Comparison of ENCODE assay signal across 8 mouse cellular contexts in the genomic region with DNA sequence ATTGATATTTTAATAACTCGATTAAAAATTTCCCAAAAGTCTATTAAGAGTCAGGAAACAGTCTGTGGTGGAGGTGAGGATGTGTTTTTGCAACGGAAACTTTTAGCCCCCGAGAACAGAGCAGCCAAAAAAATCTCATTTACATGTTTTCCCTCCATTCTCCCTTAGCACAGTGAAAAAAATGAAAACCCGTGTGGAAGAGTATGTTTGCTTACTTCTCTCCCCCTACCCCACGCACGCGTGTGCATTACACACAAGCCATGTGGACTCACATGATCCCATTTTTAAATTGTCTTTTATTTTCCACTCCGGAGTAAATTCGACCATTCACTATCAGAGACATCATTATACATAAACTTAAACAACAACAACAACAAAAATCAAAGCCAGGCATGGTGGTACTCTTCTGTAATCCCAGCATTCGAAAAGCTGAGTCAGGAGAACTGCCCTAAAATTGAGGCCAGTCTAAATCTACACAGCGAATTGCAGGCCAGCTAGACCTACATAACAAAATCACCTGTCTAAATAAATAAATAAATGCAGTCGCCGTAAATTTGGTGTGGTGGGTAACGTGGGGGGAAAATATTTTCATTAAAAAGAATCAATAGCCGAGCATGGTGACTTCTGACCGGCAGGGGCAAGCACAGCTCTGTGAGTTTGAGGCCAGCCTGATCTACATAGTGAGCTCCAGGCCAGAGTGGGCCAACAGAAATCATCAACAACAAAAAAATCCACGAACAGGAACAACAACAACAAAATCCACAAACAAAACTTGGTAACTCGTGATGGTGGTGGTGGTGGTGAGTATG. TPM values are rescaled to one million over a fixed set of nuclear protein-coding genes. Genes with fewer than 3 reads are reported as not detected.
DNase-seq lines count a peak whose midpoint lies in the region; ATAC-seq and TF ChIP-seq lines count a peak whose summit lies in the region.

No protein-coding gene starts in this region.

- H3K4me2 ChIP-seq in CH12.LX (ENCODE audit: insufficient read depth, low read depth, poor library complexity, severe bottlenecking): peak overlapping the region; percentile 80
- H3K4me2 ChIP-seq in embryonic facial prominence, embryonic 14.5 days (ENCODE audit: low read depth, low read length): peak overlapping the region; percentile 75
- peak overlapping the region; percentile 76 for H3K4me2 ChIP-seq in limb, embryonic 12.5 days

- peak overlapping the region; percentile 98 for H3K4me3 ChIP-seq in heart, embryonic 10.5 days
- peak overlapping the region; percentile 53 to 87 (median 66) for H3K4me3 ChIP-seq in CH12.LX (replicated peaks in 1 of 3; ENCODE audit: low read depth in 2 of 3, low read length in 2 of 3, poor library complexity in 1 of 3)
- H3K4me3 ChIP-seq in embryonic facial prominence, embryonic 14.5 days (ENCODE audit: low read depth, low read length): peak overlapping the region; percentile 96
- peak overlapping the region; percentile 94 for H3K4me3 ChIP-seq in limb, embryonic 12.5 days (replicated peaks)
- peak overlapping the region; percentile 97; the same call in 1 of the 2 replicates for H3K4me3 ChIP-seq in olfactory bulb, adult 2 months (ENCODE audit: insufficient read depth, low read depth, low read length)

- ATAC-seq in embryonic facial prominence, embryonic 14.5 days (ENCODE audit: low read depth): no peak
- ATAC-seq in limb, embryonic 12.5 days (ENCODE audit: insufficient number of reproducible peaks, insufficient read depth, low FRiP score, low TSS enrichment, low read depth): peak; percentile 43; the same call in 1 of the 2 replicates

- H3K27me3 ChIP-seq in heart, embryonic 10.5 days (ENCODE audit: insufficient read depth, poor library complexity, severe bottlenecking): no peaks in the 10 kb centered on the region
- no peaks in the 10 kb centered on the region for H3K27me3 ChIP-seq in CH12.LX (replicated peaks)
- no peaks in the 10 kb centered on the region for H3K27me3 ChIP-seq in embryonic facial prominence, embryonic 14.5 days (replicated peaks; ENCODE audit: control insufficient read depth, insufficient read depth, low read length)
- H3K27me3 ChIP-seq in limb, embryonic 12.5 days: no peaks in the 10 kb centered on the region

- peak overlapping the region; percentile 86 for H3K9ac ChIP-seq in CH12.LX (ENCODE audit: insufficient read depth, low read depth)
- peak overlapping the region; percentile 63 for H3K9ac ChIP-seq in embryonic facial prominence, embryonic 14.5 days (ENCODE audit: low read depth, low read length)
- peak overlapping the region; percentile 62 for H3K9ac ChIP-seq in limb, embryonic 12.5 days (replicated peaks)

- peak in 1 of 2 experiments; percentile 24; a peak in 2 of 4 replicates for TF ChIP-seq CTCF in CH12.LX (conservative IDR thresholded peaks at IDR 0.05 in 1 of 2, IDR thresholded peaks at IDR 0.05 in 1 of 2; ENCODE audit: low read depth in 2 of 2, low read length in 2 of 2)
- no peak for TF ChIP-seq CTCF in olfactory bulb, adult 2 months (IDR thresholded peaks at IDR 0.05; ENCODE audit: insufficient read depth, low read depth, low read length)

- H3K79me2 ChIP-seq in CH12.LX (replicated peaks; ENCODE audit: control insufficient read depth, extremely low read depth, insufficient read depth, poor library complexity, severe bottlenecking): peaks cover 37% of the 10 kb centered on the region

- in situ Hi-C loops in CH12.LX (cut with MboI; ENCODE audit: low pct_ligation_motif_present, low pct_unique_long_range_greater_than_20kb, low sequenced_read_pairs): no loop called here

- intact Hi-C loops in heart, postnatal 36 days (cut with DNase I): loop anchor here (5.0 kb wide), 1 partner anchor 40 kb away; no protein-coding TSS in a partner anchor

- peak; percentile 80 for TF ChIP-seq EP300 in CH12.LX (IDR thresholded peaks at IDR 0.05; ENCODE audit: low read length)

- WGBS in heart, embryonic 10.5 days: 60% methylated on average over 18 of the region's 18 CpGs
- 46% methylated on average over 18 of the region's 18 CpGs for WGBS in embryonic facial prominence, embryonic 14.5 days
- 53% methylated on average over 18 of the region's 18 CpGs for WGBS in limb, embryonic 12.5 days
- 62% methylated on average over 18 of the region's 18 CpGs for WGBS in olfactory bulb, adult 2 months

- no peak for TF ChIP-seq POLR2A in CH12.LX (IDR thresholded peaks at IDR 0.05; ENCODE audit: low read depth, low read length)
- TF ChIP-seq POLR2A in olfactory bulb, adult 2 months (IDR thresholded peaks at IDR 0.05; ENCODE audit: insufficient read depth, low read depth, low read length): no peak

- dilution Hi-C loops in CH12.LX (cut with MboI; ENCODE audit: extremely low pct_ligation_motif_present, extremely low pct_unique_long_range_greater_than_20kb, low sequenced_read_pairs): no loop called here

- no peaks in the 10 kb centered on the region for H3K9me3 ChIP-seq in heart, embryonic 10.5 days
- no peaks in the 10 kb centered on the region for H3K9me3 ChIP-seq in CH12.LX (replicated peaks; ENCODE audit: low read length)
- H3K9me3 ChIP-seq in embryonic facial prominence, embryonic 14.5 days (ENCODE audit: control insufficient read depth, low read length): no peaks in the 10 kb centered on the region
- no peaks in the 10 kb centered on the region for H3K9me3 ChIP-seq in limb, embryonic 12.5 days

- no peak; the same call in none of the 2 replicates for TF ChIP-seq RAD21 in CH12.LX (IDR thresholded peaks at IDR 0.05; ENCODE audit: low read depth, low read length)

- H3K4me1 ChIP-seq in heart, embryonic 10.5 days: peaks cover 18% of the 10 kb centered on the region; the same call in 1 of the 2 replicates
- H3K4me1 ChIP-seq in CH12.LX (ENCODE audit: control insufficient read depth in 1 of 2, insufficient read depth in 2 of 2): peaks cover 6 to 55% of the 10 kb centered on the region in 2 experiments; a peak in 3 of 4 replicates
- H3K4me1 ChIP-seq in embryonic facial prominence, embryonic 14.5 days (ENCODE audit: control insufficient read depth, insufficient read depth, low read length): peaks cover 16% of the 10 kb centered on the region
- H3K4me1 ChIP-seq in limb, embryonic 12.5 days (replicated peaks): peaks cover 19% of the 10 kb centered on the region
- H3K4me1 ChIP-seq in olfactory bulb, adult 2 months (ENCODE audit: control insufficient read depth, insufficient read depth, low read length): no peaks in the 10 kb centered on the region

- H3K27ac ChIP-seq in heart, embryonic 10.5 days: peak overlapping the region; percentile 98
- H3K27ac ChIP-seq in CH12.LX (ENCODE audit: insufficient read depth, low read depth): peak overlapping the region; percentile 99
- peak overlapping the region; percentile 95 for H3K27ac ChIP-seq in embryonic facial prominence, embryonic 14.5 days (replicated peaks; ENCODE audit: low read depth, low read length)
- H3K27ac ChIP-seq in limb, embryonic 12.5 days: peak overlapping the region; percentile 98
- peak overlapping the region; percentile 68 for H3K27ac ChIP-seq in olfactory bulb, adult 2 months (ENCODE audit: insufficient read depth, low read depth, low read length)

- H3K36me3 ChIP-seq in heart, embryonic 10.5 days: no peaks in the 10 kb centered on the region
- H3K36me3 ChIP-seq in CH12.LX (replicated peaks in 1 of 2; ENCODE audit: control insufficient read depth in 1 of 2, insufficient read depth in 1 of 2, low read length in 1 of 2): peaks cover 4 to 8% of the 10 kb centered on the region in 2 experiments
- 0 out of 2 replicates have a peak, but pooled peaks cover 4% of the 10 kb centered on the region for H3K36me3 ChIP-seq in embryonic facial prominence, embryonic 14.5 days (ENCODE audit: control insufficient read depth, insufficient read depth, low read length)
- H3K36me3 ChIP-seq in limb, embryonic 12.5 days: no peaks in the 10 kb centered on the region

- no peak for DNase-seq in heart, embryonic 10.5 days (ENCODE audit: low spot score)
- DNase-seq in heart, postnatal 36 days: no peak
- peak; percentile 56 for DNase-seq in CH12.LX (ENCODE audit: extremely low read depth)
- no peak for DNase-seq in embryonic facial prominence, embryonic 14.5 days (ENCODE audit: low spot score)
- no peak for DNase-seq in retina, embryonic 14.5 days (ENCODE audit: low spot score)
- DNase-seq in left cerebral cortex, adult 9 months (ENCODE audit: low spot score in 2 of 2): no peak

TF ChIP-seq in CH12.LX, 34 proteins besides CTCF, POLR2A, EP300 and RAD21 (continues in another document):
- TF ChIP-seq MYC (IDR thresholded peaks at IDR 0.05; ENCODE audit: low read depth, low read length) (peak; percentile 80; the same call in 1 of the 2 replicates), ZMIZ1 (IDR thresholded peaks at IDR 0.05; ENCODE audit: low read depth, low read length) (no peak), UBTF (IDR thresholded peaks at IDR 0.05; ENCODE audit: low read depth, low read length) (no peak), PAX5 (IDR thresholded peaks at IDR 0.05; ENCODE audit: low read length) (no peak), RCOR1 (conservative IDR thresholded peaks at IDR 0.05; ENCODE audit: low read depth, low read length) (0 out of 2 replicates have a peak, but pooled peaks have one; percentile 42), JUND (conservative IDR thresholded peaks at IDR 0.05; ENCODE audit: low read depth, low read length) (no peak), GABPA (IDR thresholded peaks at IDR 0.05; ENCODE audit: insufficient replicate concordance, low read depth, low read length) (no peak), CHD1 (IDR thresholded peaks at IDR 0.05; ENCODE audit: low read depth, low read length) (peak; percentile 84; the same call in 1 of the 2 replicates), NELFE (IDR thresholded peaks at IDR 0.05; ENCODE audit: low read depth, low read length) (no peak), TCF12 (IDR thresholded peaks at IDR 0.05; ENCODE audit: low read depth, low read length) (no peak), SMC3 (IDR thresholded peaks at IDR 0.05; ENCODE audit: low read depth, low read length) (no peak), POLR2AphosphoS2 (IDR thresholded peaks at IDR 0.05; ENCODE audit: low read depth, low read length) (no peak), MEF2A (IDR thresholded peaks at IDR 0.05; ENCODE audit: borderline replicate concordance, low read depth, low read length) (peak; percentile 28; the same call in 1 of the 2 replicates), ETS1 (conservative IDR thresholded peaks at IDR 0.05; ENCODE audit: low read depth, low read length) (peak; percentile 61), MXI1 (IDR thresholded peaks at IDR 0.05; ENCODE audit: low read depth, low read length) (peak; percentile 69)

RNA-seq across cellular contexts. Expression of a gene that starts 0.9 kb away (rescaled TPM):
- polyA plus RNA-seq in heart, embryonic 10.5 days (2016; fragmentation: Nextera tagmentation; extraction: Ambion mirVana): 9.6 and 11.2 TPM in 2 replicates
- 10 to 100 TPM; 26.4 to 29.3 TPM for total RNA-seq in heart, postnatal 36 days (2021)
- total RNA-seq in CH12.LX (2012; rRNA removed) (16.8 and 18.6 TPM in 2 replicates), CH12.LX (2014; rRNA removed) (11.3 and 13.2 TPM in 2 replicates)
- polyA plus RNA-seq in CH12.LX (2012; ENCODE audit: insufficient read length, low read depth): 29.1 and 36.2 TPM in 2 replicates
- polyA plus RNA-seq in embryonic facial prominence, embryonic 14.5 days (2014; fragmentation: Nextera tagmentation; extraction: Ambion mirVana): 13.7 and 13.8 TPM in 2 replicates
- 18.5 and 21.7 TPM in 2 replicates for polyA plus RNA-seq in limb, embryonic 12.5 days (2016; fragmentation: Nextera tagmentation; extraction: Ambion mirVana)
- 64.6 and 239 TPM in 2 replicates for polyA plus RNA-seq in olfactory bulb, adult 2 months (2012; ENCODE audit: insufficient read depth, insufficient read length, low replicate concordance, missing spikeins)
